31 mouse cellular contexts compared by ENCODE assay signal in the genomic region with DNA sequence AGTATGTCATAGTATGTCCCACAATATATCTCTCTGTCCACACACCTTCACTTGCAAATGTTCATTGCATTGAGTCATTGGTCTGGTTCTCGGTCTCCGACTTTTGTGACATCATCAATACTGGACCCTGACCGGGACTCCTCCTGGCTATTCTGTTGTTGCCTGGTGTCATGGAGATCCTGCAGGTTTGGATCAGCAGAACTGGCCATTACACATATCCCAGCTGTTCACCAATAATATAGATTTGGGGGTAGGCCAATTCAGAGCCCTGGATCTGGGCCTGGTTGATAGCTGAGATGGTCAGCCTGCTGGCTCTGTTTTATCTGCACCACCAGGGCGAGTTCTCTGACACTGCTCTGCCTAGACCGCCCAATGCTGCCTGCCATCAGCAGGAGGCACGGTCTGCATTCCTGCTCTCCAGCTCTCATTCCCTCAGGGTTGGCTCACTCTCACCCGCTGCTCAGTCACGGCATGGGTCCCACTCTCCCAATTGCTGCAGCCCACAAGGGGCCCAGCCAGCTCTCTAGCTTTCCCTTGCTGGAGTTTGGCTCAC.
DNase-seq lines count a peak whose midpoint lies in the region; ATAC-seq and TF ChIP-seq lines count a peak whose summit lies in the region.
"Had no signal": no experiment of that assay in that cellular context is flagged by ENCODE, and none has a peak within 500 bp of the region (broad histone marks: within the 10 kb centered on the region; RNA-seq: fewer than 3 reads in every experiment).

No protein-coding gene starts in this region.

- H3K27me3 ChIP-seq in heart, embryonic 16.5 days (ENCODE audit: control insufficient read depth, insufficient read depth, low read length): no peaks in the 10 kb centered on the region
- H3K27me3 ChIP-seq in heart, embryonic 10.5 days (ENCODE audit: insufficient read depth, poor library complexity, severe bottlenecking): no peaks in the 10 kb centered on the region
- no peaks in the 10 kb centered on the region for H3K27me3 ChIP-seq in midbrain, embryonic 13.5 days
- H3K27me3 ChIP-seq in midbrain, postnatal 0 days (ENCODE audit: insufficient read depth, low read length): no peaks in the 10 kb centered on the region
- H3K27me3 ChIP-seq: embryonic facial prominence, embryonic 13.5 days; forebrain, embryonic 15.5 days; heart, embryonic 13.5 days; hindbrain, embryonic 13.5 days; limb, embryonic 15.5 days; megakaryocyte, embryonic 14.5 days; midbrain, embryonic 12.5 days had no signal

- no peak overlapping the region for H3K9ac ChIP-seq in heart, embryonic 16.5 days (ENCODE audit: low read length)
- H3K9ac ChIP-seq in midbrain, embryonic 13.5 days (replicated peaks): no peak overlapping the region
- H3K9ac ChIP-seq in midbrain, postnatal 0 days (replicated peaks; ENCODE audit: low read length, poor library complexity, severe bottlenecking): no peak overlapping the region
- H3K9ac ChIP-seq: embryonic facial prominence, embryonic 13.5 days; forebrain, embryonic 15.5 days; heart, embryonic 13.5 days; hindbrain, embryonic 13.5 days; limb, embryonic 15.5 days; liver, postnatal 0 days; midbrain, embryonic 12.5 days had no signal

- TF ChIP-seq CTCF in lung, adult 2 months (IDR thresholded peaks at IDR 0.05; ENCODE audit: insufficient read depth, low read length): 0 out of 2 replicates have a peak, but pooled peaks have one; percentile 9
- no peak for TF ChIP-seq CTCF in midbrain, postnatal 0 days (IDR thresholded peaks at IDR 0.05)

- H3K4me2 ChIP-seq in heart, embryonic 16.5 days (ENCODE audit: low read depth, low read length): no peak overlapping the region
- no peak overlapping the region for H3K4me2 ChIP-seq in midbrain, embryonic 13.5 days (replicated peaks)
- no peak overlapping the region for H3K4me2 ChIP-seq in midbrain, postnatal 0 days (ENCODE audit: low read depth, low read length, poor library complexity, severe bottlenecking)
- H3K4me2 ChIP-seq: embryonic facial prominence, embryonic 13.5 days; forebrain, embryonic 15.5 days; heart, embryonic 13.5 days; hindbrain, embryonic 13.5 days; limb, embryonic 15.5 days; midbrain, embryonic 12.5 days had no signal

- H3K27ac ChIP-seq in heart, embryonic 16.5 days (ENCODE audit: low read length): no peak overlapping the region
- no peak overlapping the region for H3K27ac ChIP-seq in heart, embryonic 10.5 days
- no peak overlapping the region for H3K27ac ChIP-seq in midbrain, embryonic 13.5 days
- no peak overlapping the region for H3K27ac ChIP-seq in midbrain, postnatal 0 days (ENCODE audit: low read depth, low read length)
- H3K27ac ChIP-seq: embryonic facial prominence, embryonic 13.5 days; forebrain, embryonic 10.5 days; forebrain, embryonic 15.5 days; gastrocnemius, adult 2 months; heart, adult 2 months; heart, embryonic 13.5 days; hindbrain, embryonic 13.5 days; limb, embryonic 10.5 days; limb, embryonic 15.5 days; midbrain, embryonic 12.5 days had no signal

- H3K36me3 ChIP-seq in heart, embryonic 16.5 days (ENCODE audit: control insufficient read depth, insufficient read depth): no peaks in the 10 kb centered on the region
- no peaks in the 10 kb centered on the region for H3K36me3 ChIP-seq in heart, embryonic 10.5 days
- H3K36me3 ChIP-seq in midbrain, embryonic 13.5 days: no peaks in the 10 kb centered on the region
- no peaks in the 10 kb centered on the region for H3K36me3 ChIP-seq in midbrain, postnatal 0 days (ENCODE audit: insufficient read depth, low read length)
- H3K36me3 ChIP-seq: embryonic facial prominence, embryonic 13.5 days; forebrain, embryonic 10.5 days; forebrain, embryonic 15.5 days; heart, embryonic 13.5 days; limb, embryonic 10.5 days; limb, embryonic 15.5 days; midbrain, embryonic 12.5 days had no signal

- WGBS in heart, embryonic 16.5 days: 62% methylated on average over 8 of the region's 8 CpGs
- 68% methylated on average over 8 of the region's 8 CpGs for WGBS in heart, embryonic 10.5 days
- WGBS in lung, adult 2 months: 69% methylated on average over 8 of the region's 8 CpGs
- 90% methylated on average over 8 of the region's 8 CpGs for WGBS in midbrain, embryonic 13.5 days
- 82% methylated on average over 8 of the region's 8 CpGs for WGBS in midbrain, postnatal 0 days

- TF ChIP-seq POLR2A in lung, adult 2 months (IDR thresholded peaks at IDR 0.05; ENCODE audit: borderline replicate concordance, extremely low read depth, low read depth, low read length): no peak

- no peaks in the 10 kb centered on the region for H3K9me3 ChIP-seq in heart, embryonic 16.5 days (replicated peaks; ENCODE audit: control insufficient read depth, low read length)
- H3K9me3 ChIP-seq in heart, embryonic 10.5 days: no peaks in the 10 kb centered on the region
- H3K9me3 ChIP-seq in midbrain, embryonic 13.5 days: no peaks in the 10 kb centered on the region
- H3K9me3 ChIP-seq in midbrain, postnatal 0 days (ENCODE audit: low read length): no peaks in the 10 kb centered on the region
- H3K9me3 ChIP-seq: embryonic facial prominence, embryonic 13.5 days; forebrain, embryonic 10.5 days; forebrain, embryonic 15.5 days; heart, embryonic 13.5 days; hindbrain, embryonic 13.5 days; limb, embryonic 10.5 days; limb, embryonic 15.5 days; megakaryocyte, embryonic 14.5 days; midbrain, embryonic 12.5 days had no signal

- ATAC-seq in heart, embryonic 16.5 days (replicated peaks; ENCODE audit: extremely low read depth, insufficient read depth, low FRiP score): 0 out of 2 replicates have a peak, but pooled peaks have one; percentile 23
- 0 out of 2 replicates have a peak, but pooled peaks have one; percentile 30 for ATAC-seq in midbrain, embryonic 13.5 days
- no peak for ATAC-seq in midbrain, postnatal 0 days (ENCODE audit: low FRiP score)
- ATAC-seq: CD4-positive, CD25-positive, alpha-beta regulatory T cell, adult 4 months; forebrain, embryonic 15.5 days; intestine, embryonic 16.5 days; liver, postnatal 0 days had no signal

- no peak overlapping the region for H3K4me3 ChIP-seq in heart, embryonic 16.5 days (ENCODE audit: low read length)
- no peak overlapping the region for H3K4me3 ChIP-seq in heart, embryonic 10.5 days
- no peak overlapping the region for H3K4me3 ChIP-seq in lung, adult 2 months (replicated peaks; ENCODE audit: extremely low read depth, low read depth, low read length)
- no peak overlapping the region for H3K4me3 ChIP-seq in midbrain, embryonic 13.5 days (replicated peaks)
- H3K4me3 ChIP-seq in midbrain, postnatal 0 days (ENCODE audit: low read depth, low read length): no peak overlapping the region
- H3K4me3 ChIP-seq: embryonic facial prominence, embryonic 13.5 days; forebrain, embryonic 10.5 days; forebrain, embryonic 15.5 days; gastrocnemius, adult 2 months; heart, adult 2 months; heart, embryonic 13.5 days; hindbrain, embryonic 13.5 days; limb, embryonic 10.5 days; limb, embryonic 15.5 days; megakaryocyte, embryonic 14.5 days; midbrain, embryonic 12.5 days had no signal

- peaks cover 7% of the 10 kb centered on the region; the same call in 1 of the 2 replicates for H3K4me1 ChIP-seq in heart, embryonic 16.5 days (ENCODE audit: control insufficient read depth, insufficient read depth, low read length)
- no peaks in the 10 kb centered on the region for H3K4me1 ChIP-seq in heart, embryonic 10.5 days
- H3K4me1 ChIP-seq in lung, adult 2 months (ENCODE audit: control insufficient read depth, insufficient read depth, low read length): peaks cover 4% of the 10 kb centered on the region; the same call in 1 of the 2 replicates
- peaks cover 3% of the 10 kb centered on the region for H3K4me1 ChIP-seq in midbrain, embryonic 13.5 days (replicated peaks)
- H3K4me1 ChIP-seq in midbrain, postnatal 0 days (ENCODE audit: insufficient read depth, low read length): no peaks in the 10 kb centered on the region
- H3K4me1 ChIP-seq: embryonic facial prominence, embryonic 13.5 days; forebrain, embryonic 15.5 days; limb, embryonic 15.5 days; megakaryocyte, embryonic 14.5 days had no signal

- no peak for DNase-seq in heart, embryonic 10.5 days (ENCODE audit: low spot score)
- DNase-seq in lung, adult 2 months: no peak
- DNase-seq in lung, postnatal 14 days: no peak
- DNase-seq in midbrain, postnatal 0 days (ENCODE audit: low spot score): no peak
- DNase-seq in cerebellum, adult 9-10 months: no peak
- DNase-seq: adrenal gland, postnatal 10 days; cerebellum, adult 8-10 months; cerebellum, postnatal 36 days; gastrocnemius, adult 2 months; gastrocnemius, postnatal 36 days; heart, adult 2 months; heart, postnatal 4 days; kidney, adult 9 months; kidney, postnatal 14 days; layer of hippocampus, adult 9-11 months; liver, postnatal 0 days; thymus, adult 2 months; thymus, postnatal 36 days had no signal
